Mouse (Mus musculus): ENCODE measurements around the gene Coro1c. TPM values are rescaled to one million over a fixed set of nuclear protein-coding genes. Genes with fewer than 3 reads are reported as not detected.

Gene Coro1c
- total and polyA plus RNA-seq, 3 experiments: 66.1 to 87.4 (median 69.9) TPM

DNA sequence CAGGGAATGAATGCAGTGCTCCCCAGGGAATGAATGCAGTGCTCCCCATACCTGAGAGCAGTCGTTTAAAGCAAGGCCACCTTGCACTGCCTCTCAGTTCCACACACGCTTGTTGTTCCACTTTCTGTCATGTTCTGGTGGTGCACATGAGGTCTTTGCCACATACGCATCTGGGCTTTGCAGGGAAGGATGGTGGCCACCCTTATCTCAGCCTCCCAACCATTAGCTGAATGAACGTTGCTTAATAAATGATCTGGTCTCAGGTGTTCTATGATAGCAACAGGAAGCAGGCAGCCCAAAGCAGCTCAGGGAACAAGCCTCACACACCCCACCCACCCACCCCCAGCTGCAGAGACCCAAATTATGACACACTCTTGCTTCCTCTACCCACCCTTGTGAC lies 16.1 kb upstream of the Coro1c start:
- no peak for DNase-seq (ENCODE audit: extremely low read depth)
- dilution Hi-C loops (cut with MboI; ENCODE audit: extremely low pct_ligation_motif_present, extremely low pct_unique_long_range_greater_than_20kb, low sequenced_read_pairs) (no loop called here), in situ Hi-C loops (cut with MboI; ENCODE audit: low pct_ligation_motif_present, low pct_unique_long_range_greater_than_20kb, low sequenced_read_pairs) (no loop called here)
- TF ChIP-seq NELFE (IDR thresholded peaks at IDR 0.05; ENCODE audit: low read depth, low read length): no peak
- no peak for TF ChIP-seq MAFK (IDR thresholded peaks at IDR 0.05; ENCODE audit: insufficient replicate concordance, low read length)
- no peak for TF ChIP-seq ZC3H11A (IDR thresholded peaks at IDR 0.05; ENCODE audit: low read depth, low read length)
- TF ChIP-seq TCF12 (IDR thresholded peaks at IDR 0.05; ENCODE audit: low read depth, low read length): no peak
- no peak for TF ChIP-seq ZNF384 (IDR thresholded peaks at IDR 0.05; ENCODE audit: low read depth, low read length)
- no peak for TF ChIP-seq RAD21 (IDR thresholded peaks at IDR 0.05; ENCODE audit: low read depth, low read length)
- no peak for TF ChIP-seq NRF1 (IDR thresholded peaks at IDR 0.05; ENCODE audit: low read depth, low read length)
- no peak for TF ChIP-seq RCOR1 (conservative IDR thresholded peaks at IDR 0.05; ENCODE audit: low read depth, low read length)
- no peak overlapping the region for H3K27ac ChIP-seq (ENCODE audit: insufficient read depth, low read depth)
- H3K4me1 ChIP-seq (ENCODE audit: control insufficient read depth in 1 of 2, insufficient read depth in 2 of 2): peaks cover 0 to 5% of the 10 kb centered on the region in 2 experiments; a peak in 1 of 4 replicates
- no peak overlapping the region for H3K4me3 ChIP-seq (replicated peaks in 1 of 3; ENCODE audit: low read depth in 2 of 3, low read length in 2 of 3, poor library complexity in 1 of 3)
- no peak overlapping the region for H3K9ac ChIP-seq (ENCODE audit: insufficient read depth, low read depth)
- no peaks in the 10 kb centered on the region for H3K27me3 ChIP-seq (replicated peaks)
- H3K9me3 ChIP-seq (replicated peaks; ENCODE audit: low read length): peaks cover 12% of the 10 kb centered on the region
- no peaks in the 10 kb centered on the region for H3K79me2 ChIP-seq (replicated peaks; ENCODE audit: control insufficient read depth, extremely low read depth, insufficient read depth, poor library complexity, severe bottlenecking)
- no peaks in the 10 kb centered on the region for H3K36me3 ChIP-seq (replicated peaks in 1 of 2; ENCODE audit: control insufficient read depth in 1 of 2, insufficient read depth in 1 of 2, low read length in 1 of 2)
- H3K4me2 ChIP-seq (ENCODE audit: insufficient read depth, low read depth, poor library complexity, severe bottlenecking): no peak overlapping the region

GRCm38 (mm10) chr5:113921310-113922166 lies 13.0 kb upstream of the Coro1c start:
- Histone ChIP-seq H3K9me3 (replicated peaks; ENCODE audit: low read length) (no peaks in the 10 kb centered on the region), H3K4me2 (ENCODE audit: insufficient read depth, low read depth, poor library complexity, severe bottlenecking) (no peak overlapping the region), H3K27me3 (replicated peaks) (no peaks in the 10 kb centered on the region), H3K4me3 (replicated peaks in 1 of 3; ENCODE audit: low read depth in 2 of 3, low read length in 2 of 3, poor library complexity in 1 of 3) (no peak overlapping the region), H3K79me2 (replicated peaks; ENCODE audit: control insufficient read depth, extremely low read depth, insufficient read depth, poor library complexity, severe bottlenecking) (no peaks in the 10 kb centered on the region), H3K36me3 (replicated peaks in 1 of 2; ENCODE audit: control insufficient read depth in 1 of 2, insufficient read depth in 1 of 2, low read length in 1 of 2) (no peaks in the 10 kb centered on the region), H3K27ac (ENCODE audit: insufficient read depth, low read depth) (no peak overlapping the region), H3K4me1 (ENCODE audit: control insufficient read depth in 1 of 2, insufficient read depth in 2 of 2) (peaks cover 5 to 14% of the 10 kb centered on the region in 2 experiments; a peak in 3 of 4 replicates), H3K9ac (ENCODE audit: insufficient read depth, low read depth) (no peak overlapping the region)
- no peak for DNase-seq (ENCODE audit: extremely low read depth)
- dilution Hi-C loops (cut with MboI; ENCODE audit: extremely low pct_ligation_motif_present, extremely low pct_unique_long_range_greater_than_20kb, low sequenced_read_pairs) (no loop called here), in situ Hi-C loops (cut with MboI; ENCODE audit: low pct_ligation_motif_present, low pct_unique_long_range_greater_than_20kb, low sequenced_read_pairs) (no loop called here)
- TF ChIP-seq JUND (conservative IDR thresholded peaks at IDR 0.05; ENCODE audit: low read depth, low read length) (no peak), CHD2 (IDR thresholded peaks at IDR 0.05; ENCODE audit: low read length) (no peak), SMC3 (IDR thresholded peaks at IDR 0.05; ENCODE audit: low read depth, low read length) (no peak), E2F4 (IDR thresholded peaks at IDR 0.05; ENCODE audit: insufficient replicate concordance, low read depth, low read length) (no peak), PAX5 (IDR thresholded peaks at IDR 0.05; ENCODE audit: low read length) (no peak), ZMIZ1 (IDR thresholded peaks at IDR 0.05; ENCODE audit: low read depth, low read length) (no peak), JUN (IDR thresholded peaks at IDR 0.05; ENCODE audit: insufficient read depth, low read depth, low read length) (no peak), MXI1 (IDR thresholded peaks at IDR 0.05; ENCODE audit: low read depth, low read length) (no peak)

Measured in CH12.LX (cell line).